Comparison of ENCODE assay signal across 10 mouse cellular contexts in genomic region chr6:116632129-116632528, GRCm38 (mm10). TPM values are rescaled to one million over a fixed set of nuclear protein-coding genes. Genes with fewer than 3 reads are reported as not detected.
DNase-seq lines count a peak whose midpoint lies in the region; ATAC-seq lines count a peak whose summit lies in the region.
"Had no signal": no experiment of that assay in that cellular context is flagged by ENCODE, and none has a peak within 500 bp of the region (broad histone marks: within the 10 kb centered on the region; RNA-seq: fewer than 3 reads in every experiment).

No protein-coding gene starts in this region.

- no peak overlapping the region for H3K9ac ChIP-seq in kidney, embryonic 14.5 days (ENCODE audit: low read depth, low read length)
- H3K9ac ChIP-seq: midbrain, embryonic 12.5 days had no signal

- H3K27ac ChIP-seq in kidney, embryonic 14.5 days (ENCODE audit: low read depth, low read length), result no peak overlapping the region
- H3K27ac ChIP-seq: midbrain, embryonic 12.5 days had no signal

- 69% methylated on average over 1 of the region's 1 CpGs for WGBS in kidney, embryonic 14.5 days

- no peak overlapping the region for H3K4me3 ChIP-seq in kidney, embryonic 14.5 days (ENCODE audit: low read length)
- H3K4me3 ChIP-seq: erythroblast, embryonic 14.5 days; midbrain, embryonic 12.5 days had no signal

- DNase-seq in kidney, adult 11 months, result peak; percentile 75
- peak; percentile 49 for DNase-seq in T-cell, adult 2 months (ENCODE audit: low spot score)
- DNase-seq in cerebellum, postnatal 25 days, result peak; percentile 75 to 89
- peak; percentile 85 to 89 for DNase-seq in heart, postnatal 36 days
- peak; percentile 82 for DNase-seq in left cerebral cortex, postnatal 4 days
- DNase-seq in ovary, adult 18-20 months (ENCODE audit: low spot score), result peak; percentile 43
- DNase-seq in thymus, postnatal 14 days, result peak; percentile 80

- no peak for ATAC-seq in kidney, embryonic 14.5 days (ENCODE audit: low FRiP score, low TSS enrichment)

- peaks cover 11% of the 10 kb centered on the region; the same call in 1 of the 2 replicates for H3K4me1 ChIP-seq in kidney, embryonic 14.5 days (ENCODE audit: control insufficient read depth, insufficient read depth, low read length)

- intact Hi-C loops in heart, postnatal 36 days (cut with DNase I), result loop anchor here (5.0 kb wide), 1 partner anchor 65 kb away; no protein-coding TSS in a partner anchor
- intact Hi-C loops in left cerebral cortex, postnatal 4 days (cut with DNase I), result no loop called here

- H3K4me2 ChIP-seq in kidney, embryonic 14.5 days (replicated peaks; ENCODE audit: low read depth, low read length), result no peak overlapping the region
- H3K4me2 ChIP-seq: midbrain, embryonic 12.5 days had no signal

- no peaks in the 10 kb centered on the region for H3K36me3 ChIP-seq in kidney, embryonic 14.5 days (ENCODE audit: control insufficient read depth, insufficient read depth, low read length)

- H3K27me3 ChIP-seq in kidney, embryonic 14.5 days (ENCODE audit: control insufficient read depth, insufficient read depth, low read length), result no peaks in the 10 kb centered on the region
- H3K27me3 ChIP-seq: midbrain, embryonic 12.5 days had no signal

- H3K9me3 ChIP-seq in kidney, embryonic 14.5 days (ENCODE audit: control insufficient read depth, low read length), result no peaks in the 10 kb centered on the region
- H3K9me3 ChIP-seq: midbrain, embryonic 12.5 days had no signal

RNA-seq across cellular contexts. Expression of gene Zfp422, which starts 3.3 kb away (rescaled TPM):
- polyA plus RNA-seq in kidney, embryonic 14.5 days (2014; fragmentation: Nextera tagmentation; extraction: Ambion mirVana), result 187 and 240 TPM in 2 replicates
- 10 to 100 TPM; 18.2 to 19.3 TPM for total RNA-seq in heart, postnatal 36 days (2021)
- total RNA-seq in left cerebral cortex, postnatal 4 days (2021), result 10 to 100 TPM; 42.0 to 49.9 TPM

RNA-seq across cellular contexts. Expression of gene Depp1, which starts 18.3 kb away (rescaled TPM):
- polyA plus RNA-seq in kidney, embryonic 14.5 days (2014; fragmentation: Nextera tagmentation; extraction: Ambion mirVana), result 23.1 and 27.5 TPM in 2 replicates
- 10 to 100 TPM; 60.4 to 63.7 TPM for total RNA-seq in heart, postnatal 36 days (2021)
- 1 to 10 TPM in 1 of 2 experiments, under 1 TPM in 1; 0.54 to 2.7 TPM for total RNA-seq in left cerebral cortex, postnatal 4 days (2021)

RNA-seq across cellular contexts. Expression of gene Rassf4, which starts 41.6 kb away (rescaled TPM):
- polyA plus RNA-seq in kidney, embryonic 14.5 days (2014; fragmentation: Nextera tagmentation; extraction: Ambion mirVana), result 5.4 and 7.8 TPM in 2 replicates
- 1 to 10 TPM; 6.5 to 8.0 TPM for total RNA-seq in heart, postnatal 36 days (2021)
- total RNA-seq in left cerebral cortex, postnatal 4 days (2021), result 1 to 10 TPM; 2.9 to 3.4 TPM

RNA-seq across cellular contexts. Expression of gene Olfr215, which starts 48.1 kb away (rescaled TPM):
- polyA plus RNA-seq in kidney, embryonic 14.5 days (2014; fragmentation: Nextera tagmentation; extraction: Ambion mirVana), result not detected in 2 replicates
- total RNA-seq in heart, postnatal 36 days (2021), result not detected
- not detected for total RNA-seq in left cerebral cortex, postnatal 4 days (2021)
- polyA plus RNA-seq: erythroblast, embryonic 14.5 days; midbrain, embryonic 12.5 days had no signal

Comparison
In these comparisons a context has a peak if more than half of its experiments do, and no peak if none do; other contexts are left out.
1. RNA of gene Depp1, which starts 18.3 kb away (total RNA-seq): 60.4 to 63.7 TPM in heart, postnatal 36 days; 0.54 to 2.7 TPM in left cerebral cortex, postnatal 4 days; every median in the first group is over 10 times any median in the second.
2. Peak in every context shown above with its lines, with median percentiles within 50 percentile points of each other: DNase-seq.